Mouse (Mus musculus): ENCODE data around the gene Vps37c.

The Vps37c gene

GRCm38 (mm10) chr19:10710751-10711150, 22.2 kb downstream of the Vps37c start:
- in situ Hi-C loops (cut with MboI; ENCODE audit: low sequenced_read_pairs), result no loop called here

- in situ Hi-C loops (cut with MboI; ENCODE audit: low sequenced_read_pairs), result no loop called here
Observed at GRCm38 (mm10) chr19:10712194-10712593, 23.7 kb downstream of the Vps37c start.

GRCm38 (mm10) chr19:10712646-10713045, 24.1 kb downstream of the Vps37c start:
- in situ Hi-C loops (cut with MboI; ENCODE audit: low sequenced_read_pairs), result no loop called here

- in situ Hi-C loops (cut with MboI; ENCODE audit: low sequenced_read_pairs), result no loop called here
Observed at GRCm38 (mm10) chr19:10713551-10713950, 25.0 kb downstream of the Vps37c start.

GRCm38 (mm10) chr19:10714168-10714567, 25.6 kb downstream of the Vps37c start:
- in situ Hi-C loops (cut with MboI; ENCODE audit: low sequenced_read_pairs), result no loop called here

- in situ Hi-C loops (cut with MboI; ENCODE audit: low sequenced_read_pairs), result no loop called here
Observed at GRCm38 (mm10) chr19:10714682-10715475, 26.3 kb downstream of the Vps37c start.

- in situ Hi-C loops (cut with MboI; ENCODE audit: low sequenced_read_pairs), result no loop called here
Observed at GRCm38 (mm10) chr19:10715476-10715875, 26.9 kb downstream of the Vps37c start.

- in situ Hi-C loops (cut with MboI; ENCODE audit: low sequenced_read_pairs), result no loop called here
Observed at GRCm38 (mm10) chr19:10718251-10718775, 29.8 kb downstream of the Vps37c start.

- in situ Hi-C loops (cut with MboI; ENCODE audit: low sequenced_read_pairs), result no loop called here
Observed at GRCm38 (mm10) chr19:10719751-10720150, 31.2 kb downstream of the Vps37c start.

GRCm38 (mm10) chr19:10720524-10720923, 32.0 kb downstream of the Vps37c start:
- in situ Hi-C loops (cut with MboI; ENCODE audit: low sequenced_read_pairs), result no loop called here

- in situ Hi-C loops (cut with MboI; ENCODE audit: low sequenced_read_pairs), result no loop called here
Observed at GRCm38 (mm10) chr19:10721064-10721463, 32.5 kb downstream of the Vps37c start.

- in situ Hi-C loops (cut with MboI; ENCODE audit: low sequenced_read_pairs), result no loop called here
Observed at GRCm38 (mm10) chr19:10723084-10723483, 34.5 kb downstream of the Vps37c start.

- in situ Hi-C loops (cut with MboI; ENCODE audit: low sequenced_read_pairs), result no loop called here
Observed at GRCm38 (mm10) chr19:10723649-10724048, 35.1 kb downstream of the Vps37c start.

GRCm38 (mm10) chr19:10724629-10725363, 36.3 kb downstream of the Vps37c start:
- in situ Hi-C loops (cut with MboI; ENCODE audit: low sequenced_read_pairs), result no loop called here

GRCm38 (mm10) chr19:10729889-10730288, 41.4 kb downstream of the Vps37c start:
- in situ Hi-C loops (cut with MboI; ENCODE audit: low sequenced_read_pairs), result no loop called here

GRCm38 (mm10) chr19:10730469-10730868, 41.9 kb downstream of the Vps37c start:
- in situ Hi-C loops (cut with MboI; ENCODE audit: low sequenced_read_pairs), result no loop called here

- in situ Hi-C loops (cut with MboI; ENCODE audit: low sequenced_read_pairs), result no loop called here
Observed at GRCm38 (mm10) chr19:10731975-10732374, 43.4 kb downstream of the Vps37c start.

- in situ Hi-C loops (cut with MboI; ENCODE audit: low sequenced_read_pairs), result no loop called here
Observed at GRCm38 (mm10) chr19:10732741-10733140, 44.2 kb downstream of the Vps37c start.

- in situ Hi-C loops (cut with MboI; ENCODE audit: low sequenced_read_pairs), result no loop called here
Observed at GRCm38 (mm10) chr19:10733501-10734127, 45.1 kb downstream of the Vps37c start.

- in situ Hi-C loops (cut with MboI; ENCODE audit: low sequenced_read_pairs), result no loop called here
Observed at GRCm38 (mm10) chr19:10734554-10734953, 46.0 kb downstream of the Vps37c start.

- in situ Hi-C loops (cut with MboI; ENCODE audit: low sequenced_read_pairs), result no loop called here
Observed at GRCm38 (mm10) chr19:10735061-10735460, 46.5 kb downstream of the Vps37c start.
